In the genomic region with DNA sequence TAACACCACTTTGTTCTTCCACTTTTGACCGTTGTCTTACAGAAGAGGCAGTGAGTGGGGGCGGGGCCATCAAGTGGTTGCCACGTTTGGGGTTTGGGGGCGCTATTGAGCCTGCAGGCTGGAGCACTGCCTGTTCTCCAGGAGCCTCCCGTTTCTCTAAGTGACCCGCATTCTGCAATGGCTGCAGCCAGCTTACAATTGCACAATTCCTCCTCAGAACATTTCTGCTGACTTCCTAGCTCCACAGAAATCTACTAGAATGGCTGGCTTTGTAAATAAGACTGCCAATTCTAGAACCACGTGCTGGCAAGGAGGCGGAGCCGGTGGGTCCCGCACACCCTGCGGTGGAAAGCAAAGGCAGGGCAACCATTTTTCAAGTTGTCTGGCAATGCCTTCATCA, we compare ENCODE assay signal across 11 mouse cellular contexts. TPM values are rescaled to one million over a fixed set of nuclear protein-coding genes. Genes with fewer than 3 reads are reported as not detected.
A peak's percentile ranks its signal among the peaks of the same experiment; 100 is the strongest.
DNase-seq lines count a peak whose midpoint lies in the region; ATAC-seq and TF ChIP-seq lines count a peak whose summit lies in the region.
"Had no signal": no experiment of that assay in that cellular context is flagged by ENCODE, and none has a peak within 500 bp of the region (broad histone marks: within the 10 kb centered on the region; RNA-seq: fewer than 3 reads in every experiment).

No protein-coding gene starts in this region.

- H3K9me3 ChIP-seq in forebrain, postnatal 0 days (ENCODE audit: low read length), result no peaks in the 10 kb centered on the region
- no peaks in the 10 kb centered on the region for H3K9me3 ChIP-seq in forebrain, embryonic 11.5 days (ENCODE audit: control insufficient read depth, low read length)
- no peaks in the 10 kb centered on the region for H3K9me3 ChIP-seq in intestine, postnatal 0 days (ENCODE audit: control insufficient read depth)
- no peaks in the 10 kb centered on the region for H3K9me3 ChIP-seq in liver, embryonic 11.5 days (ENCODE audit: control insufficient read depth, low read length)
- H3K9me3 ChIP-seq in forebrain, embryonic 10.5 days, result 0 out of 2 replicates have a peak, but pooled peaks cover 2% of the 10 kb centered on the region
- H3K9me3 ChIP-seq: heart, embryonic 15.5 days had no signal

- H3K4me3 ChIP-seq in forebrain, postnatal 0 days (ENCODE audit: low read depth, low read length), result no peak overlapping the region
- H3K4me3 ChIP-seq in forebrain, embryonic 11.5 days (ENCODE audit: low read depth, low read length), result no peak overlapping the region
- H3K4me3 ChIP-seq in intestine, postnatal 0 days (ENCODE audit: low read depth, low read length), result no peak overlapping the region
- no peak overlapping the region for H3K4me3 ChIP-seq in liver, embryonic 11.5 days (ENCODE audit: low read depth, low read length)
- H3K4me3 ChIP-seq in forebrain, embryonic 10.5 days, result no peak overlapping the region
- H3K4me3 ChIP-seq: heart, embryonic 15.5 days had no signal

- H3K4me2 ChIP-seq in forebrain, postnatal 0 days (ENCODE audit: low read depth), result no peak overlapping the region
- H3K4me2 ChIP-seq in forebrain, embryonic 11.5 days (ENCODE audit: low read depth, low read length, severe bottlenecking), result no peak overlapping the region
- H3K4me2 ChIP-seq in intestine, postnatal 0 days (replicated peaks; ENCODE audit: low read depth), result no peak overlapping the region; the same call in 1 of the 2 replicates
- peak overlapping the region; percentile 33 for H3K4me2 ChIP-seq in liver, embryonic 11.5 days
- H3K4me2 ChIP-seq: heart, embryonic 15.5 days had no signal

- H3K27me3 ChIP-seq in forebrain, postnatal 0 days (ENCODE audit: insufficient read depth, low read length), result no peaks in the 10 kb centered on the region
- no peaks in the 10 kb centered on the region for H3K27me3 ChIP-seq in forebrain, embryonic 11.5 days (ENCODE audit: control insufficient read depth, insufficient read depth, low read length)
- no peaks in the 10 kb centered on the region for H3K27me3 ChIP-seq in intestine, postnatal 0 days (replicated peaks; ENCODE audit: control insufficient read depth, insufficient read depth, low read length)
- no peaks in the 10 kb centered on the region for H3K27me3 ChIP-seq in liver, embryonic 11.5 days (replicated peaks; ENCODE audit: control insufficient read depth, insufficient read depth, low read length)
- H3K27me3 ChIP-seq in forebrain, embryonic 10.5 days (ENCODE audit: poor library complexity, severe bottlenecking), result no peaks in the 10 kb centered on the region
- H3K27me3 ChIP-seq: heart, embryonic 15.5 days had no signal

- no peaks in the 10 kb centered on the region for H3K36me3 ChIP-seq in forebrain, postnatal 0 days (ENCODE audit: insufficient read depth)
- H3K36me3 ChIP-seq in forebrain, embryonic 11.5 days (ENCODE audit: control insufficient read depth, insufficient read depth, low read length), result no peaks in the 10 kb centered on the region
- no peaks in the 10 kb centered on the region for H3K36me3 ChIP-seq in intestine, postnatal 0 days (ENCODE audit: control insufficient read depth, insufficient read depth)
- no peaks in the 10 kb centered on the region for H3K36me3 ChIP-seq in liver, embryonic 11.5 days (ENCODE audit: control insufficient read depth, insufficient read depth, low read length)
- no peaks in the 10 kb centered on the region for H3K36me3 ChIP-seq in forebrain, embryonic 10.5 days (replicated peaks)
- H3K36me3 ChIP-seq: G1E; heart, embryonic 15.5 days had no signal

- no peak overlapping the region for H3K27ac ChIP-seq in forebrain, postnatal 0 days (ENCODE audit: low read depth, low read length)
- H3K27ac ChIP-seq in forebrain, embryonic 11.5 days (ENCODE audit: low read depth, low read length), result no peak overlapping the region
- H3K27ac ChIP-seq in intestine, postnatal 0 days (ENCODE audit: low read depth, low read length), result no peak overlapping the region
- no peak overlapping the region for H3K27ac ChIP-seq in liver, embryonic 11.5 days (ENCODE audit: low read depth, low read length)
- no peak overlapping the region for H3K27ac ChIP-seq in forebrain, embryonic 10.5 days
- H3K27ac ChIP-seq: heart, embryonic 15.5 days had no signal

- H3K9ac ChIP-seq in forebrain, postnatal 0 days, result no peak overlapping the region
- H3K9ac ChIP-seq in forebrain, embryonic 11.5 days (ENCODE audit: low read length), result no peak overlapping the region
- H3K9ac ChIP-seq in intestine, postnatal 0 days (ENCODE audit: low read depth, low read length), result no peak overlapping the region
- H3K9ac ChIP-seq in liver, embryonic 11.5 days (ENCODE audit: low read depth, low read length), result no peak overlapping the region
- H3K9ac ChIP-seq: heart, embryonic 15.5 days had no signal

- no peaks in the 10 kb centered on the region for H3K4me1 ChIP-seq in forebrain, postnatal 0 days (ENCODE audit: insufficient read depth)
- H3K4me1 ChIP-seq in forebrain, embryonic 11.5 days (replicated peaks; ENCODE audit: control insufficient read depth, insufficient read depth, low read length), result no peaks in the 10 kb centered on the region
- H3K4me1 ChIP-seq in intestine, postnatal 0 days (replicated peaks; ENCODE audit: control insufficient read depth, insufficient read depth, low read length), result no peaks in the 10 kb centered on the region
- H3K4me1 ChIP-seq in liver, embryonic 11.5 days (replicated peaks; ENCODE audit: control insufficient read depth, insufficient read depth, low read length), result no peaks in the 10 kb centered on the region
- H3K4me1 ChIP-seq in forebrain, embryonic 10.5 days, result peaks cover 9% of the 10 kb centered on the region

- no peak for ATAC-seq in forebrain, postnatal 0 days
- no peak for ATAC-seq in forebrain, embryonic 11.5 days (replicated peaks; ENCODE audit: low FRiP score)
- ATAC-seq in frontal cortex, adult (ENCODE audit: low TSS enrichment), result 0 out of 2 replicates have a peak, but pooled peaks have one; percentile 16
- no peak for ATAC-seq in intestine, postnatal 0 days
- no peak for ATAC-seq in liver, embryonic 11.5 days (replicated peaks; ENCODE audit: low FRiP score)

- TF ChIP-seq CTCF in forebrain, postnatal 0 days (IDR thresholded peaks at IDR 0.05; ENCODE audit: low read depth), result peak; percentile 41
- TF ChIP-seq CTCF in intestine, postnatal 0 days (IDR thresholded peaks at IDR 0.05; ENCODE audit: low read depth), result peak; percentile 62

- 39% methylated on average over 11 of the region's 11 CpGs for WGBS in forebrain, postnatal 0 days
- WGBS in forebrain, embryonic 11.5 days, result 49% methylated on average over 11 of the region's 11 CpGs
- WGBS in intestine, postnatal 0 days, result 20% methylated on average over 11 of the region's 11 CpGs
- 31% methylated on average over 11 of the region's 11 CpGs for WGBS in liver, embryonic 11.5 days
- WGBS in forebrain, embryonic 10.5 days, result 53% methylated on average over 11 of the region's 11 CpGs

- peak; percentile 39 for DNase-seq in forebrain, postnatal 0 days
- no peak for DNase-seq in forebrain, embryonic 11.5 days (ENCODE audit: low spot score)
- DNase-seq in MN1 (ENCODE audit: low spot score), result peak; percentile 52
- DNase-seq in liver, embryonic 11.5 days (ENCODE audit: low spot score), result no peak
- DNase-seq in right cerebral cortex, adult 2 months (ENCODE audit: low spot score in 2 of 2), result peak; percentile 37 to 39
- no peak for DNase-seq in forebrain, embryonic 10.5 days (ENCODE audit: extremely low spot score, low spot score)

RNA-seq across cellular contexts. Expression of gene Nlrp3, which starts 3.0 kb away (rescaled TPM):
- 0.08 and 0.14 TPM in 2 replicates for total RNA-seq in forebrain, postnatal 0 days (2014; rRNA removed)
- polyA plus RNA-seq in forebrain, postnatal 0 days (2015; fragmentation: Nextera tagmentation; extraction: Ambion mirVana), result 0.10 and 0.30 TPM in 2 replicates
- polyA plus RNA-seq in forebrain, embryonic 11.5 days (2014; fragmentation: Nextera tagmentation; extraction: Ambion mirVana), result 0.08 and 0.09 TPM in 2 replicates
- 0.14 and 0.17 TPM in 2 replicates for polyA plus RNA-seq in intestine, postnatal 0 days (2015; fragmentation: Nextera tagmentation; extraction: Ambion mirVana)
- polyA plus RNA-seq in liver, embryonic 11.5 days (2014; fragmentation: Nextera tagmentation; extraction: Ambion mirVana), result 0.34 and 0.39 TPM in 2 replicates
- 0.04 TPM in 1 of 2 replicates, not detected in the other for polyA plus RNA-seq in forebrain, embryonic 10.5 days (2016; fragmentation: Nextera tagmentation; extraction: Ambion mirVana)
- polyA plus RNA-seq: G1E had no signal

RNA-seq across cellular contexts. Expression of gene Zkscan17, which starts 11.8 kb away (rescaled TPM):
- total RNA-seq in forebrain, postnatal 0 days (2014; rRNA removed), result 15.9 and 21.4 TPM in 2 replicates
- 12.2 and 13.9 TPM in 2 replicates for polyA plus RNA-seq in forebrain, postnatal 0 days (2015; fragmentation: Nextera tagmentation; extraction: Ambion mirVana)
- 36.6 and 39.4 TPM in 2 replicates for polyA plus RNA-seq in forebrain, embryonic 11.5 days (2014; fragmentation: Nextera tagmentation; extraction: Ambion mirVana)
- polyA plus RNA-seq in intestine, postnatal 0 days (2015; fragmentation: Nextera tagmentation; extraction: Ambion mirVana), result 5.4 and 6.2 TPM in 2 replicates
- polyA plus RNA-seq in liver, embryonic 11.5 days (2014; fragmentation: Nextera tagmentation; extraction: Ambion mirVana), result 16.8 TPM in 2 replicates
- polyA plus RNA-seq in forebrain, embryonic 10.5 days (2016; fragmentation: Nextera tagmentation; extraction: Ambion mirVana), result 43.1 and 44.2 TPM in 2 replicates

RNA-seq across cellular contexts. Expression of gene Olfr222, which starts 37.6 kb away (rescaled TPM):
- not detected in 2 replicates for total RNA-seq in forebrain, postnatal 0 days (2014; rRNA removed)
- not detected in 2 replicates for polyA plus RNA-seq in forebrain, postnatal 0 days (2015; fragmentation: Nextera tagmentation; extraction: Ambion mirVana)
- not detected in 2 replicates for polyA plus RNA-seq in forebrain, embryonic 11.5 days (2014; fragmentation: Nextera tagmentation; extraction: Ambion mirVana)
- polyA plus RNA-seq in intestine, postnatal 0 days (2015; fragmentation: Nextera tagmentation; extraction: Ambion mirVana), result not detected in 2 replicates
- not detected in 2 replicates for polyA plus RNA-seq in liver, embryonic 11.5 days (2014; fragmentation: Nextera tagmentation; extraction: Ambion mirVana)
- polyA plus RNA-seq in forebrain, embryonic 10.5 days (2016; fragmentation: Nextera tagmentation; extraction: Ambion mirVana), result not detected in 2 replicates
- total RNA-seq: G1E had no signal
- polyA plus RNA-seq: G1E; heart, embryonic 15.5 days; spleen, adult 2 months had no signal

RNA-seq across cellular contexts. Expression of gene Olfr223, which starts 54.7 kb away (rescaled TPM):
- total RNA-seq in forebrain, postnatal 0 days (2014; rRNA removed), result not detected in 2 replicates
- polyA plus RNA-seq in forebrain, postnatal 0 days (2015; fragmentation: Nextera tagmentation; extraction: Ambion mirVana), result not detected in 2 replicates
- polyA plus RNA-seq in forebrain, embryonic 11.5 days (2014; fragmentation: Nextera tagmentation; extraction: Ambion mirVana), result not detected in 2 replicates
- not detected in 2 replicates for polyA plus RNA-seq in intestine, postnatal 0 days (2015; fragmentation: Nextera tagmentation; extraction: Ambion mirVana)
- not detected in 2 replicates for polyA plus RNA-seq in liver, embryonic 11.5 days (2014; fragmentation: Nextera tagmentation; extraction: Ambion mirVana)
- not detected in 2 replicates for polyA plus RNA-seq in forebrain, embryonic 10.5 days (2016; fragmentation: Nextera tagmentation; extraction: Ambion mirVana)
- total RNA-seq: G1E had no signal
- polyA plus RNA-seq: G1E; heart, embryonic 15.5 days; spleen, adult 2 months had no signal

Comparison
In these comparisons a context has a peak if more than half of its experiments do, and no peak if none do; other contexts are left out.
1. DNase-seq: peak in forebrain, postnatal 0 days (single experiment), MN1 (single experiment) and right cerebral cortex, adult 2 months (2 of 2); none in forebrain, embryonic 11.5 days (single experiment), liver, embryonic 11.5 days (single experiment) and forebrain, embryonic 10.5 days (single experiment).